Mouse (Mus musculus) MEL-GATA-1-ER (cell line): ENCODE data around the gene Zkscan2.

Experiments used
- DNase-seq: peaks from one replicate; pipeline ENCODE4 v3.0.0-alpha.2; 2012; ENCODE audit warnings: low read depth; ENCODE audit errors: extremely low read depth

Gene Zkscan2

GRCm38 (mm10) chr7:123442079-123442478, 58.2 kb downstream of the Zkscan2 start:
- DNase-seq: no peak

GRCm38 (mm10) chr7:123431206-123431605, 69.0 kb downstream of the Zkscan2 start:
- DNase-seq: no peak

DNA sequence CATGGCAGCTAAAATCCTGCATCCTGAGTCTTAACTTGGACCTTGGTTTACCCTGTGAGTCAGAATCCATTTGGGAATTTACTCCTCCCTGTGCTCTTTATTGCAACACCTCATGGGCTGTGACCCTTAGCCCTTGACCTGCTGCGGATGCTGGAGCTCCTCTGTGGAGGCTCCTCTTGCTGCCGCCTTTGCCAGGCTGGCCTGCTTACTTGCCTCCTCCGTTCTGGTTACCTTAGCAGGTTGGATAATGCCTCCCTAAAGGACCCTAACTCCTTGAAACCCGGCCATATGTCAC, 69.9 kb downstream of the Zkscan2 start:
- DNase-seq: no peak

GRCm38 (mm10) chr7:123429624-123430410, 70.4 kb downstream of the Zkscan2 start:
- no peak for DNase-seq
